Mouse (Mus musculus): ENCODE data around the gene Palm2. TPM values are rescaled to one million over a fixed set of nuclear protein-coding genes. Genes with fewer than 3 reads are reported as not detected.

Palm2 gene
- polyA plus RNA-seq, 1 experiment from 2014 or later: 1.1 TPM

DNA sequence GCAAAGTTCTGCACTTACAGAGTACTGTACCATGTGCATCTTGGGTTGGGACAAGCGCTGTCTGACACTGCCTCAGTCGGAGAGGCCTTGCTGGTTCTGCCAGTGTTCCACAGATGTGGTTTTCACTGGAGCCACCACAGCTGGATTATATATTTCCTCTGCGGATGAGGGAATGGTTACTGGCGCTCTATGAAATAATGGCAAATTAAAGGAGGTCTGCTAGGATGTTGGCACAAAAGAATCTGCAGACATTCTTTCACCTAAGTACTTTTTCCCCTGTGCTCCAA lies 135.0 kb downstream of the Palm2 start:
- no peak for TF ChIP-seq CTCF (IDR thresholded peaks at IDR 0.05; ENCODE audit: low read depth)
- peaks cover 12% of the 10 kb centered on the region; the same call in 1 of the 2 replicates for H3K27me3 ChIP-seq (replicated peaks; ENCODE audit: control insufficient read depth, insufficient read depth, low read length)
- no peaks in the 10 kb centered on the region for H3K9me3 ChIP-seq (ENCODE audit: control insufficient read depth)
- ATAC-seq: no peak
- H3K27ac ChIP-seq (ENCODE audit: low read depth, low read length): no peak overlapping the region
- H3K4me3 ChIP-seq (ENCODE audit: low read depth, low read length): peak overlapping the region; percentile 43; the same call in 1 of the 2 replicates
- WGBS: 77% methylated on average over 4 of the region's 4 CpGs
- H3K4me2 ChIP-seq (replicated peaks; ENCODE audit: low read depth): peak overlapping the region; percentile 70
- no peaks in the 10 kb centered on the region for H3K36me3 ChIP-seq (ENCODE audit: control insufficient read depth, insufficient read depth)
- H3K9ac ChIP-seq (ENCODE audit: low read depth, low read length): no peak overlapping the region
- H3K4me1 ChIP-seq (replicated peaks; ENCODE audit: control insufficient read depth, insufficient read depth, low read length): no peaks in the 10 kb centered on the region

DNA sequence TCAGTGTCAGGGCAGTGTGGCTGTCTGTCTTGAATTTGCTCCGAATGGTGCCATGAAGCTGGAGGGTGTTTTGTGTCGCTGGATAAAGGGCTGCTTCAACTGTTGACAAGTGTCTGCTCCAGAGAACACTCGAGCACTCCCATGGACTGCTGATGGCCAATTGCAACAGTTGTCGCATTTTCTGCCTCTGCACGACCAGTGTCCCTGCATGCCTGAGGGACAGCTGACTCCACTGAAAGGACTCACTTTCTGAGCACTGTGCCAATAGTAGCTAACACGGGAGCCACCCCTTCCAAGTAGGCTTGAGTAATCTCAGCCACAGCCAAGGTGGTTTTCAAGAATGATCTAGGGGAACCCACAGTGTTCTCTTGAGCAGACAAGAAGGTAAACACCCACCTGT lies 135.7 kb downstream of the Palm2 start:
- 67% methylated on average over 6 of the region's 6 CpGs for WGBS
- H3K27ac ChIP-seq (ENCODE audit: low read depth, low read length): no peak overlapping the region
- no peak overlapping the region for H3K4me3 ChIP-seq (ENCODE audit: low read depth, low read length)
- peaks cover 12% of the 10 kb centered on the region; the same call in 1 of the 2 replicates for H3K27me3 ChIP-seq (replicated peaks; ENCODE audit: control insufficient read depth, insufficient read depth, low read length)
- no peak for ATAC-seq
- no peak for TF ChIP-seq CTCF (IDR thresholded peaks at IDR 0.05; ENCODE audit: low read depth)
- H3K36me3 ChIP-seq (ENCODE audit: control insufficient read depth, insufficient read depth): no peaks in the 10 kb centered on the region
- H3K4me1 ChIP-seq (replicated peaks; ENCODE audit: control insufficient read depth, insufficient read depth, low read length): no peaks in the 10 kb centered on the region
- no peaks in the 10 kb centered on the region for H3K9me3 ChIP-seq (ENCODE audit: control insufficient read depth)
- peak overlapping the region; percentile 70; the same call in 1 of the 2 replicates for H3K4me2 ChIP-seq (replicated peaks; ENCODE audit: low read depth)
- no peak overlapping the region for H3K9ac ChIP-seq (ENCODE audit: low read depth, low read length)

DNA sequence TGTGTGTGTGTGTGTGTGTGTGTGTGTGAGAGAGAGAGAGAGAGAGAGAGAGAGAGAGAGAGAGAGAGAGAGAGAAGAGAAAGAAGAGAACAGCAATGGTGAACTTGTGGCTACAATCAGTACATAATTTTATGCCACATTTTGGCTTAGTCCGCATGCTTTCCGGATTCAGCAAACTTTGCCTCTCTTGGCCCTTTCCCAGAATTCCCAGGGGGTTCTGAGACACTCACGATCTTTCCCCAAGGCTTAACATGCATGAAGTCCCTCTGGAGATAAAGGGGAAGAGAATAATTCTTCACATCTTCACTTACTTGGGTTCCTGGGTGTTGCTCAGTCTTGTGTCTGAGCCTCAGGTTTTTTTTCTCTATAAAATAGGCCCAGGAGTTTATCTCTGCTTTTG lies 136.2 kb downstream of the Palm2 start:
- 70% methylated on average over 3 of the region's 3 CpGs for WGBS
- H3K27me3 ChIP-seq (replicated peaks; ENCODE audit: control insufficient read depth, insufficient read depth, low read length): peaks cover 12% of the 10 kb centered on the region; the same call in 1 of the 2 replicates
- H3K27ac ChIP-seq (ENCODE audit: low read depth, low read length): no peak overlapping the region
- H3K9ac ChIP-seq (ENCODE audit: low read depth, low read length): no peak overlapping the region
- no peak overlapping the region for H3K4me2 ChIP-seq (replicated peaks; ENCODE audit: low read depth)
- no peak for ATAC-seq
- no peaks in the 10 kb centered on the region for H3K4me1 ChIP-seq (replicated peaks; ENCODE audit: control insufficient read depth, insufficient read depth, low read length)
- H3K9me3 ChIP-seq (ENCODE audit: control insufficient read depth): no peaks in the 10 kb centered on the region
- TF ChIP-seq CTCF (IDR thresholded peaks at IDR 0.05; ENCODE audit: low read depth): no peak
- no peaks in the 10 kb centered on the region for H3K36me3 ChIP-seq (ENCODE audit: control insufficient read depth, insufficient read depth)
- no peak overlapping the region for H3K4me3 ChIP-seq (ENCODE audit: low read depth, low read length)

DNA sequence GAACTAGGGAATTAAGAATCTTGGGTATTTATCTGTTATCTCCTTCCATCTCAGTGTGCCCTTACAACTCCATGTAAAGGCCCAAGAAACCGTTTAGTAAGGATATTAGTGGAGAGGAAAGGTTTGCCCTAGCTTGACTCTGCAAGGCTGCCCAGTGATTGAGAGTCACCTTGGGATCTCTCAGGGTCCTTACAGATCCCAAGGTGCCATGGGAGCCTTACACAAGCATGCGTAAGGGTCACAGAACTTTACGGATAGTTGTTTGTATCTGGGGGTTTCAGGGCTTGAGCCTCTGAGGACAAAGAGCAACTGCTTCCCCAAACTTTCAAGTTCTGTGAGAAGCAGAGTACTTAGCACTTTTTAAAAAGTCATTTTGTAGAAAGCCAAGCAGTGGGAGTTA lies 140.1 kb downstream of the Palm2 start:
- Histone ChIP-seq H3K27me3 (replicated peaks; ENCODE audit: control insufficient read depth, insufficient read depth, low read length) (no peaks in the 10 kb centered on the region), H3K9me3 (ENCODE audit: control insufficient read depth) (no peaks in the 10 kb centered on the region), H3K4me2 (replicated peaks; ENCODE audit: low read depth) (no peak overlapping the region), H3K27ac (ENCODE audit: low read depth, low read length) (no peak overlapping the region), H3K9ac (ENCODE audit: low read depth, low read length) (no peak overlapping the region), H3K4me1 (replicated peaks; ENCODE audit: control insufficient read depth, insufficient read depth, low read length) (no peaks in the 10 kb centered on the region), H3K4me3 (ENCODE audit: low read depth, low read length) (no peak overlapping the region), H3K36me3 (ENCODE audit: control insufficient read depth, insufficient read depth) (no peaks in the 10 kb centered on the region)
- 84% methylated on average over 3 of the region's 3 CpGs for WGBS
- ATAC-seq: no peak
- TF ChIP-seq CTCF (IDR thresholded peaks at IDR 0.05; ENCODE audit: low read depth): no peak

DNA sequence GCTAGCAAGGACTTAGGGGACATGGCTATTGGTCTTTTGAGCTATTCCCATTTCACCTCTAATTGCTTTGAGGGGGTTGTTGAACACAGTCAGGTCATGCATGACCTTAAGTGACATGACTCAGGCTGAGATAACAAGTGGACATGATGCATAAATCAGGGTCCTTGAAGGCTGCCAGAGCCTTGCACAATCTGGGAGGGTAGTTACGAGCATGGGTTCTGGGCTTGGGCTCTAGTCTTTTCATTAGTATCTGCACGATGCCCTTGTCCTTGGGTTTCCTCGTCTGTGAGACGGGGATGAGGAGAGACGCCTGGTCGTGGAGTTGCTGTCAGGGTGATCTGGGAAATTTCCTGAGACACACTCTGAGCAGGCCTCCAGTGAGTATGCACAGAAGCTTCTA lies 140.6 kb downstream of the Palm2 start:
- no peak overlapping the region for H3K9ac ChIP-seq (ENCODE audit: low read depth, low read length)
- TF ChIP-seq CTCF (IDR thresholded peaks at IDR 0.05; ENCODE audit: low read depth): no peak
- no peak overlapping the region for H3K4me2 ChIP-seq (replicated peaks; ENCODE audit: low read depth)
- H3K9me3 ChIP-seq (ENCODE audit: control insufficient read depth): no peaks in the 10 kb centered on the region
- H3K4me1 ChIP-seq (replicated peaks; ENCODE audit: control insufficient read depth, insufficient read depth, low read length): no peaks in the 10 kb centered on the region
- no peak overlapping the region for H3K27ac ChIP-seq (ENCODE audit: low read depth, low read length)
- no peak for ATAC-seq
- no peak overlapping the region for H3K4me3 ChIP-seq (ENCODE audit: low read depth, low read length)
- H3K27me3 ChIP-seq (replicated peaks; ENCODE audit: control insufficient read depth, insufficient read depth, low read length): no peaks in the 10 kb centered on the region
- 64% methylated on average over 6 of the region's 6 CpGs for WGBS
- H3K36me3 ChIP-seq (ENCODE audit: control insufficient read depth, insufficient read depth): no peaks in the 10 kb centered on the region

DNA sequence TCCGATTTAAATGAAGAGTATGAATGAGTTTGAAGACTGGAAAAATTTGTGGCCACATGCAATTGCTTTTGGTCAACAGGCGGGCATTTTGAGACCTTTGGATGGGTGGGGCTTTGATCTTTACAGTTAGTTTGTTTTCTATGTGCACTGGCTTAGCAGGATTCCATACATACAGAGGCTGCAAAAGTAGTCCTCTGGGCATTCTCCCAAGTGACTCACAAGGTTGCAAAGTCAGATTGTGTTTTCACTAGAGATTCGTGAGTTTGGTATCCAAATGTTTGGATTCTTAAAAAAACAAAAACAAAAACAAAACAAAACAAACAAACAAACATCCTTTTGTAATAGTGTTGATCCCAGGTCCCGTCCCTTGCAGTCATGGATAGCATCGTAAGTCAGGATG lies 141.6 kb downstream of the Palm2 start:
- ATAC-seq: no peak
- Histone ChIP-seq H3K27ac (ENCODE audit: low read depth, low read length) (no peak overlapping the region), H3K4me2 (replicated peaks; ENCODE audit: low read depth) (no peak overlapping the region), H3K4me1 (replicated peaks; ENCODE audit: control insufficient read depth, insufficient read depth, low read length) (no peaks in the 10 kb centered on the region), H3K9ac (ENCODE audit: low read depth, low read length) (no peak overlapping the region), H3K36me3 (ENCODE audit: control insufficient read depth, insufficient read depth) (no peaks in the 10 kb centered on the region), H3K9me3 (ENCODE audit: control insufficient read depth) (no peaks in the 10 kb centered on the region), H3K4me3 (ENCODE audit: low read depth, low read length) (no peak overlapping the region), H3K27me3 (replicated peaks; ENCODE audit: control insufficient read depth, insufficient read depth, low read length) (no peaks in the 10 kb centered on the region)
- no peak for TF ChIP-seq CTCF (IDR thresholded peaks at IDR 0.05; ENCODE audit: low read depth)
- WGBS: 67% methylated on average over 5 of the region's 5 CpGs

DNA sequence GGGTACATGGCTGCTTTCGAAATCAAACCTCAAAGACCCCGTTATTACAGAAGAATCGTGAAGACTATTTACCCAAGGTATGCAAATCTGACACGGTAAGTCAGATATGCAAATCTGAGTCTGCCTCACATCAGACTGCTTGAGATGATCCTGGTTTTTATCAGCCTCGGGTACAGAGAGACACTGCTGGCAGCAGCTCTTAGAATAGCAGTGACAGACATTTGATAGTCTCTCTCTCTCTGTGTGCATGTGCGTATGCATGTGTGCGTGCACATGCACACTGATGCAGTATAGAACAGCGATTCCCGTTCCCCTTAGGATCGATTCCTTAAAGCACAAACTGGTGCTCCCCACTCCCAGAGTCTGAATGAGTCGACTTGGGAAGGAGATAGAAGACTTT lies 142.0 kb downstream of the Palm2 start:
- Histone ChIP-seq H3K4me2 (replicated peaks; ENCODE audit: low read depth) (no peak overlapping the region), H3K27ac (ENCODE audit: low read depth, low read length) (no peak overlapping the region), H3K36me3 (ENCODE audit: control insufficient read depth, insufficient read depth) (no peaks in the 10 kb centered on the region), H3K27me3 (replicated peaks; ENCODE audit: control insufficient read depth, insufficient read depth, low read length) (no peaks in the 10 kb centered on the region), H3K9ac (ENCODE audit: low read depth, low read length) (no peak overlapping the region), H3K4me1 (replicated peaks; ENCODE audit: control insufficient read depth, insufficient read depth, low read length) (no peaks in the 10 kb centered on the region), H3K4me3 (ENCODE audit: low read depth, low read length) (no peak overlapping the region), H3K9me3 (ENCODE audit: control insufficient read depth) (no peaks in the 10 kb centered on the region)
- no peak for TF ChIP-seq CTCF (IDR thresholded peaks at IDR 0.05; ENCODE audit: low read depth)
- 61% methylated on average over 11 of the region's 11 CpGs for WGBS
- no peak for ATAC-seq

Data from intestine, postnatal 0 days (tissue).